Mouse (Mus musculus): ENCODE measurements at regions not wholly inside any gene's neighbourhood (a gene's known extent, or its start where the extent isn't known, plus 50 kb on each side); places are given as distances from the start of the nearest gene placed in this dataset.

DNA sequence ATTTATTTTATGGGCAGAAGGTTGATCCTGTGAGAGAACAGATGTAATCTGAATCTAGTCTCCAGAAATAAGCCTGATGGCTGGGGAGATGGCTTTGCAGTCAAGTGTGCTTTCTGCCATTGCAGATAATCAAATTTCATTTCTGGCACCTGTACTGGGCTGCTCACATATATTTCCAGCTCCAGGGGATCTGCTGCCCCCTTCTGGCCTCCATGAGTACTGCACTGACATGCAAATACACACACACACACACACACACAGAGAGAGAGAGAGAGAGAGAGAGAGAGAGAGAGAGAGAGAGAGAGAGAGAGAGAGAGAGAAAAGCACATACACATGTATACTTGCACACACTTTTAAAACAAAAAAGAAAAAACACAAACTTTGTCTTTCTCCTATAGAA, 532.1 kb downstream of the Tmem132b start:
- TF ChIP-seq EP300 (IDR thresholded peaks at IDR 0.05; ENCODE audit: low read depth): no peak
- TF ChIP-seq CTCF (IDR thresholded peaks at IDR 0.05; ENCODE audit: low read depth): no peak
